Mouse (Mus musculus) urinary bladder, adult 2 months (tissue): ENCODE measurements around the gene Ivd. TPM values are rescaled to one million over a fixed set of nuclear protein-coding genes. Genes with fewer than 3 reads are reported as not detected.

Experiments used
- DNase-seq: peaks from one replicate; pipeline ENCODE4 v3.0.0; 2022; ENCODE audit warnings: low spot score
- polyA plus RNA-seq: library from polyadenylated mRNA; depleted of rRNA; stranded (reverse); fragments of >200 nt; gene quantifications from 2 replicates; pipeline ENCODE4 v1.2.3, GENCODE M21; 2012; rRNA removed

Ivd gene
- polyA plus RNA-seq, 1 experiment: 87.1 TPM

DNA sequence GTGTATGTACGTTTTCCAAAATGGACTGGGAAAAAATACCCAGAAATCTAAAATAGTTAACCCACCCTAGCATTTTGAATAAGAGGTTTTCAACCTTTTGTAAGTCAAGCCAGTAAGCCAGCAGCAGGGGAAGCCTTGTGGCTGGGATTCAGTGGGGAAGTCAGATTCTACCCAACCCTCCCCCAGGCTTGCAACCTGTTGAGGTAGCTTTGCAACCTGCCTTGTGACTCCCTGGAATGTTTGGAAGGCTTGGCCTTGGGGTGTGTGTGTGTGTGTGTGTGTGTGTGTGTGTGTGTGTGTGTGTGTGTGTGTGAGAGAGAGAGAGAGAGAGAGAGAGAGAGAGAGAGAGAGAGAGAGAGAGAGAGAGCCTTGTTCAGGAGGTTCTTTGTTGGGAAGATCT lies 47.4 kb downstream of the Ivd start:
- DNase-seq: no peak

DNA sequence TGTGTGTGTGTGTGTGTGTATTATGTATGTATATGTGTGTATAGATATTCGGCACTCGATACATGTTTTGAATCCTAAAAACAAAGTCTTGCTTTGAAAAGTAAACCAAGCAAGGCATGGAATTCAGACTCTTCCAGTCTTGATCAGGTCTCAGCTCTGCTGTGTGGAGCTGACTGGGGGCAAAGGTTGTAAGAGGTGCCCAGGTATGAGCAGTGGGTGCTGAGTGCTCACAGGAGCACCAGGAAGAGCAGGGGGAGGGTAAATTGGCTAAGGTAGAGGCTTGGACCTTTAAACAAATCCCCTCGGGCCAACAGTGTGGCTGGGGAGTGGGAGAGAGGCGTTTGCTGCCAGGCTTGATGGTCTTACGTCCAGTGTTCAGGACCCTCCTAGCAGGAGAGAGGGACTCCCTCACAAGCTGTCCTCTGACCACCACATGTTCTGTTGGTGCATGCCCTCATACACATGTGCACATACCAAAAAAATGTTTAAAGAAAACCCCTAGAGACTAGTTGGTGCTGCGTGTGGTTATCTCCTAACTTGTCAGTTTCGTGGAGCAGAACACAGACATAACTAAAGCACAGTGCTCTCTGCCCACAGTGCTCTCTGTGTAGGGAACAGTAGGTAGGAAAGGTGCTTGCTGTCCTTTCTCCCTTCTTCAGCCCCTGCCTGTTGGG lies 49.0 kb downstream of the Ivd start:
- no peak for DNase-seq

DNA sequence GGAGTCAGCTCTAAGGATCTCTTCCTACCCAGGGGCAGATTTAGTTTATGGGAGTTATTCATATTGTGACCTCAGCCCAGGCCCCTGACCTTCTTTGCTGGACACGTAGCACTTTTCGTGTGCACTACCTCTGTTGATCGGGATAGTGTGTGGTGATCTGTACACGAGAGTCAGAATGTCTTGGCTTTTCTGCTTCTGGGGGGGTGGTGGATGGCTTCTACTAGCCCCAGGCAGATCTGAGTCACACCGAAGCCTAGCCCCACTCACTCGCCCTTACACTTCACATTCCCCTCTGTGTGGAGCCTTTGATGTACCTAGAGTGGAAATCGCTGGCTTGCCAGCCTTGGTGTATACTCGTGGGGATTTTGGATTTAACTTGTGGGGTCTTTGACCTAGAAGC lies 51.0 kb downstream of the Ivd start:
- no peak for DNase-seq

DNA sequence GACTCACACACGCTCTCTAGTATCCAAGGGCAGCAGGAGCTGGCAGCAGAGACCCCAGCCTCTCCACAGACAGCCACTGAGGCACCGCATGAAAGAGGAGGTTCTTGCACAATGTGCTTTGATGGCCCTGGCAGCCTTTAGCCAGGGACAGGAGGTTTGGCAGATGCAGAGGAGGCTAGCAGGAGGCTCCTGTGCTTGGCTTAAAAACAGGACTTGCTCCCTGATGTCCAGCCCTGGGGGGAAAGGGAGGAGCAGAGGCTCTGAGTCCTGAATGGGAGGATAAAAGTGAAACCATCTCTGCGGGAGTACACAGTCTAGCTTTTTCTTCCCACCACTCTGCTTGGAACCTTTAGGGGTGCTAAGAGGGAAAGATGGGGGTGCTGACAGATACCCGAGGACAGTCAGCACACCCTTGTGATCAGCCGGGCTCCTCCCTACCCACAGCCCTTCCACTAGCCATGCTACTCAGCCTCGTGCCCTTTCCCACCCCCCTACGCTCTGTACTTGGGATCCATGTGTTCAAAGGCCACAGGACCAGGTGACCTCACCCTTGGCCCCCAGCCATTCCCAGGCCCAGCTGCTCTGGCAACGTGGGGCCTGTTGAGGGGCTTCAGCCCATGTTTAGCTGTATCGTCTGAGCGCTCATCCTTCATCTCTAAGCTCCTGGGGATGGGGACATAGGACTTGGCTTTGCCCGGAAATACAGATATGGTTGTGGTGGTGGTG lies 52.0 kb downstream of the Ivd start:
- DNase-seq: no peak

DNA sequence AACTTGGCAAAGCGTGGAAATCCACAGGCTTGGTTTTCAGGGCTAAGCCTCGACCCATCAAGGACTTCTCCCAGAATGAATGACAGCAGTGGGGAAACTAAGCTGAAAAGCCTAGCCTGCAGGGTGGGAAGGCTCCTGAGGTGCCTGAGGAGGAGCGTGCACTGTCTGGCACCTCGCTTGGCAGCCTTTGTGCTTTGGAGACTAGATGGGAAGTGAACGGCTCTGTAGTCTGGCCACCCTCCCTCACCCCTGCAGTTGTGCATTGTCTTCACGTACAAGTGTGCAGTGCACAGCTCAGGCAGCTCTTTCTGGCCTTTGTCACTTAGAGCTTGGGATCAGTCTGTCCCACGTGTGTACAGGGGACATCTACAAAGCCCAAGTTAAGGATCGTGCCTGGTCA lies 52.9 kb downstream of the Ivd start:
- no peak for DNase-seq

DNA sequence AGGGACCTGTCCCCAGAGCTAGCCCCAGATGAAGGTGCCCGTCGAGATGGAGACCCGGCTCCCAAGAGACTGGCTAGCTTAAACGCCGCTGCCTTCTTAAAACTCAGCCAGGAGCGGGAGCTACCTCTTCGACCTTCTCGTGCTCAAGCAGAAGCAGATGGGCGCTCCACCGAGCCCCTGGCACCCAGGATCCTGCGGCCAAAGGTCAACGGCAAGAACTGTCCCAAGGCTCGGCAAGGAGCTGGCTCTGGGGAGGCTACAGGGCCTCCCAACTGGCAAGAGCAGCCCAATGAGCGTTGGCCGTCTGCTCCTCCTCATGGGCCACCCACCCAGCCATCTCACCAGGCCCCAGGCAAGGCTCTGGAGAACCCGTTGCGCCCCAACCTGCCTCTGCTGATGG lies 54.7 kb downstream of the Ivd start:
- no peak for DNase-seq

DNA sequence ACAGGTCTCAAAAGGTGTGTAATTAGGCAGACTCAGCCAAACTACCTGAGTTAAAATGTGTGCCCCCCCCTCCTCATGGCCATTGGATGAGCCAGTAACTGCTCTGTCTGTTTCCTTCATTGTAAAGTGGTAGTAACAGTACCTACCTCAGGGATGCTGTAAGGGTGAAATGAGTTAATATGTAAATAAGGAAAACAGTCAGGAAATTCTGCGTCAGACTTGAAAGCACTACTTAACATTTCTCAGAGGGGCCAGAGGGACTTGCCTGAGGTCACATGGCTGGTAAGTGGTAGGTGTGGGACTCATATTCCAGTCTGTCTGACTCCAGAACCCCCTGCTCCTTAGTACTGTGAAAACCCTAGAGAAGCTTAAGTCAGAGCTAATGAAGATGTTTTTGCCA lies 56.8 kb downstream of the Ivd start:
- no peak for DNase-seq

DNA sequence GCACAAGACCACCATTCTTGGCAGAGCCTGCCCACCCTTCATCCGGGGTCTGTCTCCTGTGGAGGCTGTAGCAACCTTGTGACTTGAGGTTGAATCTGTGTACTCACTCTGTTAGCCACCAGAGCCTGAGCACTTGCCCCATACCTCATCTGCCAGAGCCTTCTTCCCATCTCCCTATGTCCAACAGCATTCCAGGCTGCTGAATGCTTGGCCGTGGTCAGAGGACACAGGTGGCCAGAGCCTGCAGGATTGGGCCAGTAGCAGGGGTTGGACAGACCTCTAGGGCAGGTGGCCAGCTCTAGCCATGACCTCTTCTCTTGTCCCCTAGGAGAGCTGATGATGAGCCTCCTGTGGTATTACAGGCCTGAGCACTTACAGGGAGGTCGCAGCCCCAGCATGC lies 58.7 kb downstream of the Ivd start:
- no peak for DNase-seq

DNA sequence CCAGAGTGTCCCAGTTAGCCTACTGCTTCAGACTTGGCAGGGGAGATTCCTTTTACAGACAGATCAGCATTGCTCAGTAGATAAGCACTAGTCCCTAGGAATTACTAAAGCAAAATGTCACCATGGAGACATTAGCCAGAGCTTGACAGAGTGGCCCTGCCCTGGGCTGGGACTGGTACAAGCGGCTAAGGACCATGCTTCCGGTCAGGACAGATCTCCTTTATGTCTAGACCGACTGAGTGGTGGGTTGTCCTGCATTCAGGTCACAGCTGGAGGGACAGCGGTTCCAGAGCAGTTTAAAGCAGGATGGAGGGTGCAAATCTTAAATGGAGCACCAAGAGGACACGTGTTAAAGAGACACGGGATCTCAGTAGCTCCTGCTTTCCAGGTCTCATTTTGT lies 64.2 kb downstream of the Ivd start:
- DNase-seq: no peak

DNA sequence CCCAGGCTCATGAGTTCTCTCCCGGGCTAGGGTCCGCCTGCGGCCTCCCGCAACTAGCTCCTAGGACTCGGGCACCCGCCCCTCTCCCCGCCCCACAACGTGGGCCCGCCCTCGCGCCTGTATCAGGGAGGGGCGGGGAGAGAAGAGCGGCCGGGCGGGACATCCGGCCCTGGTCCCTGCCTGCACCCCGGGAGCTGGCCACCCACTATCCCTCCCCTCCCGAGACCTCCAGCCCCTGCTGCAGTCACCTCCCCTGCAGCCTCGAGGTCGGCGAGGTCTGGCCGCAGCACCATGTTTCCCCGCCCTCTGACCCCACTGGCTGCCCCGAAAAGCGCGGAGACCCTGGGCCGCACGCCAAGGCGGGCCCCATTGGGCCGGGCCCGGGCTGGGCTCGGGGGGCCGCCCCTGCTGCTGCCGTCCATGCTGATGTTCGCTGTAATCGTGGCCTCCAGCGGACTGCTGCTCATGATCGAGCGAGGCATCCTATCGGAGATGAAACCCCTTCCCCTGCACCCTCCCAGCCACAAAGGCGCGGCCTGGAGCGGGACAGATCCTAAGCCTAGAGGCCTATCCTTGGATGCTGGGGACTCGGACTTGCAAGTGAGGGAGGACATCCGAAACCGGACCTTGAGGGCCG lies 64.7 kb downstream of the Ivd start, which contains the start of gene Chst14:
TSS of gene Chst14 (plus strand) at position 136 of the 637 bp plus-strand sequence.
- DNase-seq: peak; percentile 62

DNA sequence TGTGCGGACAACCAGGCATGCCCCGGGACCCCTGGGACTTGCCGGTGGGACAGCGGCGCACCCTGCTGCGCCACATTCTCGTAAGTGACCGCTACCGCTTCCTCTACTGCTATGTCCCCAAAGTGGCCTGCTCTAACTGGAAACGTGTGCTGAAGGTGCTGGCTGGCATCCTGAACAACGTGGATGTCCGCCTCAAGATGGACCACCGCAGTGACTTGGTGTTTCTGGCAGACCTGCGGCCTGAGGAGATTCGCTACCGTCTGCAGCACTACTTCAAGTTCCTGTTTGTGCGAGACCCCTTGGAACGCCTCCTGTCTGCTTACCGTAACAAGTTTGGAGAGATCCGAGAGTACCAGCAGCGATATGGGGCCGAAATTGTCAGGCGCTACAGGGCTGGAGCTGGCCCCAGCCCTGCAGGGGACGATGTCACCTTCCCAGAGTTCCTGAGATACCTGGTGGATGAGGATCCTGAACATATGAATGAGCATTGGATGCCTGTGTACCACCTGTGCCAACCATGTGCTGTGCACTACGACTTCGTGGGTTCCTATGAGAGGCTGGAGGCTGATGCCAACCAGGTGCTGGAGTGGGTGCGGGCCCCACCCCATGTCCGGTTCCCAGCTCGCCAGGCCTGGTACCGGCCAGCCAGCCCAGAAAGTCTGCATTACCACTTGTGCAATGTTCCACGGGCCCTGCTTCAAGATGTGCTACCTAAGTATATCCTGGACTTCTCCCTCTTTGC lies 65.4 kb downstream of the Ivd start:
- DNase-seq: no peak

Other genes starting within 250 kb of the Ivd start
- 12.3 and 12.7 TPM in 2 replicates for gene Pak6, start 198.7 kb upstream of the Ivd start, polyA plus RNA-seq
- gene Ankrd63, start 158.0 kb upstream of the Ivd start, polyA plus RNA-seq: 0.69 and 0.93 TPM in 2 replicates
- 2.6 and 3.0 TPM in 2 replicates for gene Plcb2, start 133.5 kb upstream of the Ivd start, polyA plus RNA-seq
- 35.9 and 38.5 TPM in 2 replicates for gene Inafm2, start 116.2 kb upstream of the Ivd start, polyA plus RNA-seq
- 19.3 and 23.1 TPM in 2 replicates for gene Ccdc9b, start 99.3 kb upstream of the Ivd start, polyA plus RNA-seq
- gene Phgr1, start 89.2 kb upstream of the Ivd start, polyA plus RNA-seq: 0.16 TPM in 1 of 2 replicates, not detected in the other
- gene Disp2, start 82.2 kb upstream of the Ivd start, polyA plus RNA-seq: 0.78 and 0.93 TPM in 2 replicates
- 5.0 and 5.5 TPM in 2 replicates for gene Knstrn, start 48.0 kb upstream of the Ivd start, polyA plus RNA-seq
- gene Bahd1, start 38.4 kb downstream of the Ivd start, polyA plus RNA-seq: 10.2 and 12.4 TPM in 2 replicates
- 19.9 and 20.7 TPM in 2 replicates for gene Chst14, start 64.5 kb downstream of the Ivd start, polyA plus RNA-seq
- 18.8 and 19.3 TPM in 2 replicates for gene Ccdc32, start 167.4 kb downstream of the Ivd start, polyA plus RNA-seq
- 2.9 and 3.5 TPM in 2 replicates for gene Rpusd2, start 172.8 kb downstream of the Ivd start, polyA plus RNA-seq
- gene Knl1, start 185.2 kb downstream of the Ivd start, polyA plus RNA-seq: 0.22 and 0.37 TPM in 2 replicates